Mouse (Mus musculus): ENCODE measurements around the gene Golgb1.

Golgb1 gene

GRCm38 (mm10) chr16:36896712-36897111, 21.8 kb downstream of the Golgb1 start:
- ChIA-PET POLR2A (no interaction called here), CTCF (interaction anchor here in 1 of 4 experiments (0.5 kb wide), 1 partner anchor 12 kb away, joined by 4 read pairs; no protein-coding TSS in a partner anchor)

- ChIA-PET CTCF (no interaction called here), POLR2A (interaction anchor here in 1 of 4 experiments (1.2 to 1.3 kb wide), 2 partner anchors 10 to 11 kb away, joined by 3 read pairs; no protein-coding TSS in a partner anchor)
Measured at GRCm38 (mm10) chr16:36903156-36903555, 28.2 kb downstream of the Golgb1 start.

GRCm38 (mm10) chr16:36911909-36912308, 37.0 kb downstream of the Golgb1 start:
- POLR2A ChIA-PET = interaction anchor here in 2 of 4 experiments (0.8 to 1.2 kb wide), 3 partner anchors 8 to 19 kb away, joined by 3 to 4 read pairs (median 3); no protein-coding TSS in a partner anchor
- CTCF ChIA-PET = interaction anchor here in 1 of 4 experiments (1.0 kb wide), 1 partner anchor 14 kb away, joined by 3 read pairs; no protein-coding TSS in a partner anchor

- CTCF ChIA-PET = interaction anchor here in 1 of 4 experiments (1.0 kb wide), 1 partner anchor 13 kb away, joined by 3 read pairs; no protein-coding TSS in a partner anchor
- POLR2A ChIA-PET = interaction anchor here in 2 of 4 experiments (0.8 to 1.2 kb wide), 3 partner anchors 8 to 18 kb away, joined by 3 to 4 read pairs (median 3); no protein-coding TSS in a partner anchor
Measured at GRCm38 (mm10) chr16:36912311-36912710, 37.4 kb downstream of the Golgb1 start.

GRCm38 (mm10) chr16:36914195-36914594, 39.3 kb downstream of the Golgb1 start:
- POLR2A ChIA-PET = interaction anchor here in 2 of 4 experiments (1.2 to 1.6 kb wide), 3 partner anchors 9 to 11 kb away, joined by 3 to 7 read pairs (median 4); no protein-coding TSS in a partner anchor
- CTCF ChIA-PET = no interaction called here

- ChIA-PET POLR2A (interaction anchor here in 1 of 4 experiments (0.8 to 1.6 kb wide), 2 partner anchors 9 to 10 kb away, joined by 3 to 5 read pairs; no protein-coding TSS in a partner anchor), CTCF (no interaction called here)
Measured at GRCm38 (mm10) chr16:36918505-36918904, 43.6 kb downstream of the Golgb1 start.

- ChIA-PET POLR2A (interaction anchor here in 1 of 4 experiments (1.4 kb wide), 1 partner anchor 9 kb away, joined by 3 read pairs; no protein-coding TSS in a partner anchor), CTCF (no interaction called here)
Measured at GRCm38 (mm10) chr16:36920410-36920809, 45.5 kb downstream of the Golgb1 start.

- ChIA-PET POLR2A (interaction anchor here in 2 of 4 experiments (0.6 to 1.4 kb wide), 2 partner anchors 9 to 1626 kb away, joined by 3 read pairs; no protein-coding TSS in a partner anchor), CTCF (no interaction called here)
Measured at GRCm38 (mm10) chr16:36921067-36921613, 46.2 kb downstream of the Golgb1 start.

GRCm38 (mm10) chr16:36921980-36922379, 47.0 kb downstream of the Golgb1 start:
- POLR2A ChIA-PET = no interaction called here
- CTCF ChIA-PET = no interaction called here

- CTCF ChIA-PET = no interaction called here
- POLR2A ChIA-PET = interaction anchor here in 2 of 4 experiments (0.7 to 2.0 kb wide), 5 partner anchors 8 to 216 kb away, joined by 3 to 7 read pairs (median 4); partner anchors contain the start of gene Hcls1 (in 1 of the 2)
Measured at GRCm38 (mm10) chr16:36924312-36924711, 49.4 kb downstream of the Golgb1 start.

- CTCF ChIA-PET = interaction anchor here in 2 of 4 experiments (0.6 to 0.9 kb wide), 3 partner anchors 13 to 55 kb away, joined by 3 read pairs; no protein-coding TSS in a partner anchor
- POLR2A ChIA-PET = interaction anchor here in 2 of 4 experiments (0.6 to 2.0 kb wide), 8 partner anchors 9 to 217 kb away, joined by 3 to 7 read pairs (median 4); partner anchors contain the start of genes Hcls1 (in 1 of the 2) and Iqcb1 (in 1 of the 2)
Measured at GRCm38 (mm10) chr16:36925351-36925750, 50.4 kb downstream of the Golgb1 start.

GRCm38 (mm10) chr16:36925797-36926196, 50.9 kb downstream of the Golgb1 start:
- CTCF ChIA-PET = interaction anchor here in 2 of 4 experiments (0.8 to 0.9 kb wide), 2 partner anchors 13 to 41 kb away, joined by 3 read pairs; no protein-coding TSS in a partner anchor

GRCm38 (mm10) chr16:36926514-36927447, 51.8 kb downstream of the Golgb1 start:
- ChIA-PET POLR2A (interaction anchor here in 2 of 4 experiments (0.7 to 1.3 kb wide), 4 partner anchors 15 to 106 kb away, joined by 3 to 7 read pairs (median 4); no protein-coding TSS in a partner anchor), CTCF (no interaction called here)

More at GRCm38 (mm10) chr16:36925797-36926196, 50.9 kb downstream of the Golgb1 start:
- POLR2A ChIA-PET = interaction anchor here in 2 of 4 experiments (0.7 to 2.0 kb wide), 6 partner anchors 9 to 105 kb away, joined by 3 to 7 read pairs (median 5); partner anchors contain the start of genes Hcls1 (in 1 of the 2) and Iqcb1 (in 1 of the 2)

GRCm38 (mm10) chr16:36927495-36928105, 52.7 kb downstream of the Golgb1 start:
- ChIA-PET CTCF (no interaction called here), POLR2A (interaction anchor here in 1 of 4 experiments (0.6 to 1.5 kb wide), 3 partner anchors 9 to 50 kb away, joined by 3 to 5 read pairs (median 4); no protein-coding TSS in a partner anchor)

- POLR2A ChIA-PET = interaction anchor here in 1 of 4 experiments (0.6 to 1.5 kb wide), 3 partner anchors 9 to 50 kb away, joined by 3 to 5 read pairs (median 4); no protein-coding TSS in a partner anchor
- CTCF ChIA-PET = no interaction called here
Measured at GRCm38 (mm10) chr16:36928106-36928500, 53.2 kb downstream of the Golgb1 start.

- POLR2A ChIA-PET = no interaction called here
- CTCF ChIA-PET = interaction anchor here in 1 of 4 experiments (0.6 kb wide), 1 partner anchor 137 kb away, joined by 4 read pairs; no protein-coding TSS in a partner anchor
Measured at GRCm38 (mm10) chr16:36929216-36929615, 54.3 kb downstream of the Golgb1 start.

- ChIA-PET CTCF (interaction anchor here in 1 of 4 experiments (0.5 kb wide), 1 partner anchor 179 kb away, joined by 8 read pairs; no protein-coding TSS in a partner anchor), POLR2A (interaction anchor here in 1 of 4 experiments (1.2 to 1.4 kb wide), 3 partner anchors 10 to 18 kb away, joined by 3 to 4 read pairs (median 4); no protein-coding TSS in a partner anchor)
Measured at GRCm38 (mm10) chr16:36930231-36931136, 55.5 kb downstream of the Golgb1 start.
